Mouse (Mus musculus) forebrain, embryonic 13.5 days (tissue): ENCODE data around the gene Larp1. TPM values are rescaled to one million over a fixed set of nuclear protein-coding genes. Genes with fewer than 3 reads are reported as not detected.
"Not testable (repeated sequence)": the region's sequence is repeated elsewhere in the genome, so short reads cannot be mapped to it uniquely, and the experiment has no call there.

ENCODE experiments used
- ATAC-seq: fragments of 200-750 bp; cut with Nextera tagmentation; 2 replicates; pipeline ENCODE4 v1.8.0; 2017
- H3K27ac ChIP-seq: fragments of 300-500 bp; sonication (generic); 2 replicates; pipeline ENCODE4 v1.5.1; 2015; ENCODE audit warnings: inconsistent platforms, mild to moderate bottlenecking, moderate library complexity
- H3K27me3 ChIP-seq: fragments of 300-500 bp; sonication (generic); 2 replicates; pipeline ENCODE4 v1.6.1; 2015; ENCODE audit warnings: mild to moderate bottlenecking, inconsistent platforms
- H3K36me3 ChIP-seq: fragments of 300-500 bp; sonication (generic); 2 replicates; pipeline ENCODE4 v1.6.1; 2015; ENCODE audit warnings: mild to moderate bottlenecking, inconsistent platforms; ENCODE audit not compliant: poor library complexity, severe bottlenecking
- H3K4me1 ChIP-seq: fragments of 300-500 bp; sonication (generic); 2 replicates; pipeline ENCODE4 v1.6.1; 2015; ENCODE audit warnings: inconsistent platforms
- H3K4me2 ChIP-seq: fragments of 300-500 bp; sonication (generic); 2 replicates; pipeline ENCODE4 v1.6.1; 2015; ENCODE audit warnings: inconsistent platforms, mild to moderate bottlenecking, moderate library complexity
- H3K4me3 ChIP-seq: fragments of 300-500 bp; sonication (generic); 2 replicates; pipeline ENCODE4 v1.5.1; 2015; ENCODE audit warnings: mild to moderate bottlenecking, inconsistent platforms
- H3K9ac ChIP-seq: fragments of 300-500 bp; sonication (generic); 2 replicates; pipeline ENCODE4 v1.6.1; 2015; ENCODE audit warnings: mild to moderate bottlenecking, inconsistent platforms
- H3K9me3 ChIP-seq: fragments of 300-500 bp; sonication (generic); replicated peaks from 2 replicates; pipeline ENCODE4 v1.6.1; 2016; ENCODE audit warnings: inconsistent platforms
- WGBS: fragments of 180-500 bp; shearing (Covaris S2); methylation state at CpG from one replicate; pipeline ENCODE4 v1.1.7; 2015; 5-methylcytosine and 5-hydroxymethylcytosine counted together
- polyA plus RNA-seq: library from polyadenylated mRNA; unstranded; fragments of >200 nt; fragmentation: Nextera tagmentation; extraction: Ambion mirVana; gene quantifications from 2 replicates; pipeline ENCODE4 v1.2.1, GENCODE M21; 2015

Gene Larp1
- polyA plus RNA-seq, 1 experiment from 2014 or later, result 14.1 TPM

- no peaks in the 10 kb centered on the region for H3K27me3 ChIP-seq
- H3K9me3 ChIP-seq, result no peaks in the 10 kb centered on the region
- H3K4me1 ChIP-seq, result peaks cover 9% of the 10 kb centered on the region; the same call in 1 of the 2 replicates
- ATAC-seq, result no peak
- WGBS, result 89% methylated on average over 3 of the region's 3 CpGs
- H3K9ac ChIP-seq, result no peak overlapping the region
- no peak overlapping the region for H3K27ac ChIP-seq
- H3K36me3 ChIP-seq, result no peaks in the 10 kb centered on the region
- no peak overlapping the region for H3K4me3 ChIP-seq
- H3K4me2 ChIP-seq, result no peak overlapping the region
Measured at GRCm38 (mm10) chr11:58033635-58034034, 24.8 kb downstream of the Larp1 start.

- Histone ChIP-seq H3K27ac (no peak overlapping the region), H3K9me3 (no peaks in the 10 kb centered on the region), H3K4me1 (peaks cover 10% of the 10 kb centered on the region; the same call in 1 of the 2 replicates), H3K27me3 (no peaks in the 10 kb centered on the region), H3K36me3 (peaks cover 24% of the 10 kb centered on the region), H3K4me2 (no peak overlapping the region), H3K9ac (no peak overlapping the region), H3K4me3 (no peak overlapping the region)
- ATAC-seq, result no peak
- 90% methylated on average over 1 of the region's 1 CpGs for WGBS
Measured at GRCm38 (mm10) chr11:58039027-58039426, 30.2 kb downstream of the Larp1 start.

GRCm38 (mm10) chr11:58042861-58043431, 34.1 kb downstream of the Larp1 start:
- H3K4me1 ChIP-seq, result peaks cover 6% of the 10 kb centered on the region; the same call in 1 of the 2 replicates
- H3K4me2 ChIP-seq, result no peak overlapping the region
- no peak overlapping the region for H3K4me3 ChIP-seq
- WGBS, result 93% methylated on average over 5 of the region's 5 CpGs
- H3K9ac ChIP-seq, result no peak overlapping the region
- H3K27ac ChIP-seq, result no peak overlapping the region
- H3K9me3 ChIP-seq, result no peaks in the 10 kb centered on the region
- H3K27me3 ChIP-seq, result no peaks in the 10 kb centered on the region
- H3K36me3 ChIP-seq, result peaks cover 48% of the 10 kb centered on the region
- ATAC-seq, result no peak

GRCm38 (mm10) chr11:58046438-58046837, 37.6 kb downstream of the Larp1 start:
- Histone ChIP-seq H3K27ac (no peak overlapping the region), H3K4me3 (no peak overlapping the region), H3K27me3 (no peaks in the 10 kb centered on the region), H3K4me2 (no peak overlapping the region), H3K9me3 (no peaks in the 10 kb centered on the region), H3K36me3 (peaks cover 82% of the 10 kb centered on the region), H3K9ac (no peak overlapping the region), H3K4me1 (no peaks in the 10 kb centered on the region)
- no peak for ATAC-seq
- WGBS, result 77% methylated on average over 4 of the region's 4 CpGs

- no peak for ATAC-seq
- Histone ChIP-seq H3K36me3 (peaks cover 89% of the 10 kb centered on the region), H3K27ac (no peak overlapping the region), H3K9me3 (no peaks in the 10 kb centered on the region), H3K4me1 (no peaks in the 10 kb centered on the region), H3K27me3 (no peaks in the 10 kb centered on the region), H3K9ac (no peak overlapping the region), H3K4me3 (no peak overlapping the region), H3K4me2 (no peak overlapping the region)
- WGBS, result 46% methylated on average over 6 of the region's 6 CpGs
Measured at GRCm38 (mm10) chr11:58057455-58057854, 48.6 kb downstream of the Larp1 start.

- 90% methylated on average over 7 of the region's 7 CpGs for WGBS
- H3K36me3 ChIP-seq, result peaks cover 81% of the 10 kb centered on the region
Measured at GRCm38 (mm10) chr11:58059752-58060151, 50.9 kb downstream of the Larp1 start.

GRCm38 (mm10) chr11:58061218-58061617, 52.4 kb downstream of the Larp1 start:
- not testable (repeated sequence) for H3K9ac ChIP-seq, H3K27me3 ChIP-seq, H3K9me3 ChIP-seq, H3K4me2 ChIP-seq, H3K4me1 ChIP-seq, ATAC-seq, H3K4me3 ChIP-seq, H3K27ac ChIP-seq
- H3K36me3 ChIP-seq, result peaks cover 66% of the 10 kb centered on the region
- WGBS, result 90% methylated on average over 3 of the region's 4 CpGs

More at GRCm38 (mm10) chr11:58059752-58060151, 50.9 kb downstream of the Larp1 start:
- H3K4me3 ChIP-seq, H3K9me3 ChIP-seq, H3K27me3 ChIP-seq, H3K27ac ChIP-seq, H3K4me1 ChIP-seq, H3K4me2 ChIP-seq, ATAC-seq, H3K9ac ChIP-seq: not testable (repeated sequence)

GRCm38 (mm10) chr11:58062586-58062985, 53.7 kb downstream of the Larp1 start:
- no peak overlapping the region for H3K27ac ChIP-seq

GRCm38 (mm10) chr11:58065025-58065424, 56.2 kb downstream of the Larp1 start:
- Histone ChIP-seq H3K4me2 (no peak overlapping the region), H3K4me1 (no peaks in the 10 kb centered on the region), H3K4me3 (no peak overlapping the region), H3K27me3 (no peaks in the 10 kb centered on the region), H3K9ac (no peak overlapping the region), H3K9me3 (no peaks in the 10 kb centered on the region), H3K36me3 (peaks cover 34% of the 10 kb centered on the region), H3K27ac (no peak overlapping the region)
- ATAC-seq, result no peak
- 88% methylated on average over 4 of the region's 4 CpGs for WGBS

More at GRCm38 (mm10) chr11:58062586-58062985, 53.7 kb downstream of the Larp1 start:
- no peak overlapping the region for H3K9ac ChIP-seq
- no peaks in the 10 kb centered on the region for H3K4me1 ChIP-seq
- no peaks in the 10 kb centered on the region for H3K27me3 ChIP-seq
- no peaks in the 10 kb centered on the region for H3K9me3 ChIP-seq
- no peak for ATAC-seq
- peaks cover 55% of the 10 kb centered on the region for H3K36me3 ChIP-seq
- WGBS, result 84% methylated on average over 4 of the region's 4 CpGs
- no peak overlapping the region for H3K4me3 ChIP-seq
- H3K4me2 ChIP-seq, result no peak overlapping the region

GRCm38 (mm10) chr11:58072978-58073377, 64.1 kb downstream of the Larp1 start:
- no peaks in the 10 kb centered on the region for H3K27me3 ChIP-seq
- 87% methylated on average over 3 of the region's 3 CpGs for WGBS
- H3K4me3 ChIP-seq, result no peak overlapping the region
- H3K36me3 ChIP-seq, result no peaks in the 10 kb centered on the region
- no peak overlapping the region for H3K4me2 ChIP-seq
- no peak for ATAC-seq
- no peak overlapping the region for H3K9ac ChIP-seq
- H3K27ac ChIP-seq, result no peak overlapping the region
- no peaks in the 10 kb centered on the region for H3K4me1 ChIP-seq
- no peaks in the 10 kb centered on the region for H3K9me3 ChIP-seq

- Histone ChIP-seq H3K36me3 (no peaks in the 10 kb centered on the region), H3K4me1 (no peaks in the 10 kb centered on the region), H3K27me3 (no peaks in the 10 kb centered on the region), H3K9ac (no peak overlapping the region), H3K27ac (no peak overlapping the region), H3K4me3 (no peak overlapping the region), H3K4me2 (no peak overlapping the region), H3K9me3 (no peaks in the 10 kb centered on the region)
- ATAC-seq, result no peak
- WGBS, result 77% methylated on average over 4 of the region's 4 CpGs
Measured at GRCm38 (mm10) chr11:58077270-58077669, 68.4 kb downstream of the Larp1 start.

- ATAC-seq, result no peak
- Histone ChIP-seq H3K4me3 (no peak overlapping the region), H3K9me3 (no peaks in the 10 kb centered on the region), H3K27ac (no peak overlapping the region), H3K36me3 (no peaks in the 10 kb centered on the region), H3K4me1 (no peaks in the 10 kb centered on the region), H3K9ac (no peak overlapping the region), H3K27me3 (no peaks in the 10 kb centered on the region), H3K4me2 (no peak overlapping the region)
- 89% methylated on average over 6 of the region's 6 CpGs for WGBS
Measured at GRCm38 (mm10) chr11:58081716-58082115, 72.9 kb downstream of the Larp1 start.

GRCm38 (mm10) chr11:58092541-58092940, 83.7 kb downstream of the Larp1 start:
- H3K27me3 ChIP-seq, result peaks cover 21% of the 10 kb centered on the region
- H3K27ac ChIP-seq, result no peak overlapping the region
- H3K4me2 ChIP-seq, result no peak overlapping the region
- WGBS, result 75% methylated on average over 4 of the region's 4 CpGs
- H3K36me3 ChIP-seq, result no peaks in the 10 kb centered on the region
- peaks cover 2% of the 10 kb centered on the region for H3K4me1 ChIP-seq
- H3K9me3 ChIP-seq, result no peaks in the 10 kb centered on the region
- ATAC-seq, result no peak
- H3K9ac ChIP-seq, result no peak overlapping the region
- H3K4me3 ChIP-seq, result no peak overlapping the region
